Mouse (Mus musculus) kidney, adult 2 months (tissue): ENCODE results near the gene Hnrnpa3.

Experiments
- CTCF ChIP-seq: fragments of 200-500 bp; conservative IDR thresholded peaks from 2 replicates; pipeline ENCODE4 v1.5.1; 2011; ENCODE audit warnings: low read depth, mild to moderate bottlenecking, control low read depth, low read length, moderate library complexity, mixed read lengths; ENCODE audit not compliant: insufficient read depth, insufficient read length
- POLR2A ChIP-seq: fragments of 200-500 bp; IDR thresholded peaks from one replicate; pipeline ENCODE4 v1.6.1; 2011; ENCODE audit warnings: low read depth, low read length, control low read depth

GRCm38 (mm10) chr2:75679947-75680346, 20.9 kb downstream of the Hnrnpa3 start:
- TF ChIP-seq CTCF (no peak), POLR2A (no peak)
